Mouse (Mus musculus): ENCODE measurements around the gene Tspan17. TPM values are rescaled to one million over a fixed set of nuclear protein-coding genes. Genes with fewer than 3 reads are reported as not detected.

Tspan17 gene
- polyA plus RNA-seq, 1 experiment from 2014 or later = 1.0 TPM

DNA sequence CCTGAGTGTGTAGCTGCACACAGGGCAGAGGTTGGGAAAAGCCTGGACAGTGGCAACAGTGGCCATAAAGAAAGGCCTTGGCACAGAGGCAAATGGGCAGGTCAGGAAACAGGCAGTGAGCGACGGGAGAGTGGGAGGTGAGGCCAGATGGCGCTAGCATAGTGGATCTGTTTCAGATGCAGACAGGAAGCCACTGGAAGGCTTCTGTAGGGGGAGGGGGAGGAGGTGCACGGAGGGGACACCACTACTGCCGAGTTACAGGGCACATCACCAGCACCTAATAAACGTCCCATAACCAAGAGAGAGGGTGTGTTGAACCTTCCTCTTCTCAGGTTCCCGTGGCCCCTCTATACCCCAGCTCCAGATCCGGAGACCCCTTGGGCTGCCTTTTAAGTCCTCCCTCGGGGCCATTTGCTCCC lies 48.3 kb downstream of the Tspan17 start:
- Histone ChIP-seq H3K4me3 (replicated peaks) (no peak overlapping the region), H3K27ac (replicated peaks) (no peak overlapping the region), H3K4me2 (no peak overlapping the region), H3K4me1 (replicated peaks) (no peaks in the 10 kb centered on the region), H3K9me3 (replicated peaks) (no peaks in the 10 kb centered on the region), H3K27me3 (peaks cover 2% of the 10 kb centered on the region; the same call in 1 of the 2 replicates), H3K9ac (no peak overlapping the region), H3K36me3 (replicated peaks) (no peaks in the 10 kb centered on the region)
- no peak for ATAC-seq (ENCODE audit: insufficient read depth)
- 8% methylated on average over 9 of the region's 9 CpGs for WGBS (ENCODE audit: insufficient replicate concordance)

DNA sequence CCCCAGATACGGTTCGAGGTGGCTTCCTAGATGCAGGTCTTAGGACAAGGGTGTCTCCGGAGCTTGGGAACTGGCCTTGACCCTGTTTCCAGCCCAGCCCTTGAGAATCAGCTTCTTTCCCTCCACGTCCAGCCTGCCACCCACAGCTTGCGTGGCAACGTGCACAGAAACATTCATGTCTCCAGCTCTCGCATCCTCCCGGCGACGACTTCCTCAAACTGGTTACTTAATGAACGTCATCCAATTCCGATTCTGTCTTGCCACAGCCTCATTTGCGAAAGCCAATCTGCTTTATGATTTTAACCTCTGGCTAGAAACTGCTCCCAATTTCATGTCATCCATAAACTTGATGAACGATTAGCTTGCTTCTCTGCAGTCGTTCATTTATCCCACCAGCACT lies 49.4 kb downstream of the Tspan17 start:
- Histone ChIP-seq H3K4me2 (no peak overlapping the region), H3K9me3 (replicated peaks) (no peaks in the 10 kb centered on the region), H3K27me3 (peaks cover 2% of the 10 kb centered on the region; the same call in 1 of the 2 replicates), H3K36me3 (replicated peaks) (no peaks in the 10 kb centered on the region), H3K4me1 (replicated peaks) (no peaks in the 10 kb centered on the region), H3K27ac (replicated peaks) (no peak overlapping the region), H3K4me3 (replicated peaks) (no peak overlapping the region), H3K9ac (no peak overlapping the region)
- no peak for ATAC-seq (ENCODE audit: insufficient read depth)
- WGBS (ENCODE audit: insufficient replicate concordance) = 50% methylated on average over 15 of the region's 15 CpGs

DNA sequence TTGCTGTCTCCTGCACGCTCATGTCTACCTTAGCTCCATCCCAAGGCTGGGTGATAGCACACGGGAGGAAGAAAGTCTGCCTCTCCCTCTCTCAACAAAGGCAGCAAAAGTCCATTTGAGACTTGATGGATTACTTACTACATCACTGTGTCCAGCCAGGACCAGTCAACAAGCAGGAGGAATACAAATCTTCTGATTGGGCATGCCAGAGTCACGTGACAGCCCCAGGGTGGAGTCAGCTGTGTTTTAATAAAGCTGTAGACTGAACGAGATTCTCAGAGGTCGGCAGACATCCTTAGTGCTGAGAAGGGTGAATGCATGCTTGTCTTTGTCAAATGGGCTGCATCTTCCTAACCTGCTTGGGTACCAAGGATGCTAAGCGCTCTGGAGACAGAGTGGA lies 50.0 kb downstream of the Tspan17 start:
- Histone ChIP-seq H3K4me1 (replicated peaks) (no peaks in the 10 kb centered on the region), H3K36me3 (replicated peaks) (no peaks in the 10 kb centered on the region), H3K9me3 (replicated peaks) (no peaks in the 10 kb centered on the region), H3K27ac (replicated peaks) (no peak overlapping the region), H3K4me3 (replicated peaks) (no peak overlapping the region), H3K27me3 (peaks cover 2% of the 10 kb centered on the region; the same call in 1 of the 2 replicates), H3K9ac (no peak overlapping the region), H3K4me2 (no peak overlapping the region)
- no peak for ATAC-seq (ENCODE audit: insufficient read depth)
- 50% methylated on average over 6 of the region's 6 CpGs for WGBS (ENCODE audit: insufficient replicate concordance)

DNA sequence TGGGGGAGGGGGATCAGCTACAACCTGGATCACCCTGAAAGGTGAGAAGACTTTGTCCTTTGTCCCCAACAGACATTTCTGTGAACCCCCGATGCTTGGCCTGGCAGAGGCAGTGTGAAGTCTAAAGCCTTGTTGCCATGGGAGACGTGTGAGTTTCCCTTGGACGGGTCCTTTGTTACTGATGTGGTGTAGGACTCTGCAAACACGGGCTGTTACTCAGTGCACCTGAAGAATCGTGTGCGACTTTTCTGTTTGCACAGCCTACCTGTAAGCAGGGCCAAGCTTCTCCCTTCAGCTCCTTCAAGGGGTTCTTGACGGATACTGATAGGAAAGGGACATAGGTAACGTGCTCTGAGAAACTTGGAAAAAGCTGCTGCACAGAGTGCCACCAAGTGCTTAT lies 55.4 kb downstream of the Tspan17 start:
- Histone ChIP-seq H3K4me2 (no peak overlapping the region), H3K27me3 (no peaks in the 10 kb centered on the region), H3K4me3 (replicated peaks) (no peak overlapping the region), H3K4me1 (replicated peaks) (no peaks in the 10 kb centered on the region), H3K9me3 (replicated peaks) (no peaks in the 10 kb centered on the region), H3K9ac (no peak overlapping the region), H3K27ac (replicated peaks) (no peak overlapping the region), H3K36me3 (replicated peaks) (no peaks in the 10 kb centered on the region)
- WGBS (ENCODE audit: insufficient replicate concordance) = 39% methylated on average over 8 of the region's 8 CpGs
- no peak for ATAC-seq (ENCODE audit: insufficient read depth)

Other genes starting within 250 kb of the Tspan17 start
- 48.5 and 49.7 TPM in 2 replicates for gene 4833439L19Rik, start 223.9 kb upstream of the Tspan17 start, polyA plus RNA-seq (2015; fragmentation: Nextera tagmentation; extraction: Ambion mirVana)
- gene Arl10, start 214.4 kb upstream of the Tspan17 start, polyA plus RNA-seq (2015; fragmentation: Nextera tagmentation; extraction: Ambion mirVana) = 7.0 and 8.2 TPM in 2 replicates
- gene Nop16, start 199.3 kb upstream of the Tspan17 start, polyA plus RNA-seq (2015; fragmentation: Nextera tagmentation; extraction: Ambion mirVana) = 43.2 and 47.0 TPM in 2 replicates
- 94.3 and 106 TPM in 2 replicates for gene Higd2a, start 199.2 kb upstream of the Tspan17 start, polyA plus RNA-seq (2015; fragmentation: Nextera tagmentation; extraction: Ambion mirVana)
- gene Cltb, start 178.0 kb upstream of the Tspan17 start, polyA plus RNA-seq (2015; fragmentation: Nextera tagmentation; extraction: Ambion mirVana) = 35.6 and 40.4 TPM in 2 replicates
- gene Faf2, start 167.6 kb upstream of the Tspan17 start, polyA plus RNA-seq (2015; fragmentation: Nextera tagmentation; extraction: Ambion mirVana) = 28.5 and 28.9 TPM in 2 replicates
- 24.9 and 31.3 TPM in 2 replicates for gene Rnf44, start 95.5 kb upstream of the Tspan17 start, polyA plus RNA-seq (2015; fragmentation: Nextera tagmentation; extraction: Ambion mirVana)
- 16.6 and 19.9 TPM in 2 replicates for gene Cdhr2, start 87.9 kb upstream of the Tspan17 start, polyA plus RNA-seq (2015; fragmentation: Nextera tagmentation; extraction: Ambion mirVana)
- gene Gprin1, start 39.5 kb upstream of the Tspan17 start, polyA plus RNA-seq (2015; fragmentation: Nextera tagmentation; extraction: Ambion mirVana) = 0.02 and 0.05 TPM in 2 replicates
- not detected in 2 replicates for gene Sncb, start 22.8 kb upstream of the Tspan17 start, polyA plus RNA-seq (2015; fragmentation: Nextera tagmentation; extraction: Ambion mirVana)
- not detected in 2 replicates for gene Eif4e1b, start 5.4 kb upstream of the Tspan17 start, polyA plus RNA-seq (2015; fragmentation: Nextera tagmentation; extraction: Ambion mirVana)
- 0.51 and 0.69 TPM in 2 replicates for gene Unc5a, start 160.0 kb downstream of the Tspan17 start, polyA plus RNA-seq (2015; fragmentation: Nextera tagmentation; extraction: Ambion mirVana)
- 6.6 and 7.9 TPM in 2 replicates for gene Hk3, start 232.0 kb downstream of the Tspan17 start, polyA plus RNA-seq (2015; fragmentation: Nextera tagmentation; extraction: Ambion mirVana)